Mouse (Mus musculus) heart, embryonic 10.5 days (tissue): ENCODE results near the gene Reln. TPM values are rescaled to one million over a fixed set of nuclear protein-coding genes. Genes with fewer than 3 reads are reported as not detected.

ENCODE experiments used
- DNase-seq: peaks from one replicate; pipeline ENCODE4 v3.0.0-alpha.2; 2017; ENCODE audit warnings: low spot score
- H3K27ac ChIP-seq: fragments of 300-500 bp; sonication (generic); 2 replicates; pipeline ENCODE4 v1.5.1; 2016; ENCODE audit warnings: mild to moderate bottlenecking
- H3K27me3 ChIP-seq: fragments of 300-500 bp; sonication (generic); 2 replicates; pipeline ENCODE4 v1.6.1; 2016; ENCODE audit warnings: mild to moderate bottlenecking; ENCODE audit not compliant: poor library complexity, insufficient read depth, severe bottlenecking
- H3K36me3 ChIP-seq: fragments of 300-500 bp; sonication (generic); 2 replicates; pipeline ENCODE4 v1.6.1; 2016; ENCODE audit warnings: mild to moderate bottlenecking, moderate library complexity
- H3K4me1 ChIP-seq: fragments of 300-500 bp; sonication (generic); 2 replicates; pipeline ENCODE4 v1.6.1; 2016; ENCODE audit warnings: mild to moderate bottlenecking
- H3K4me3 ChIP-seq: fragments of 300-500 bp; sonication (generic); 2 replicates; pipeline ENCODE4 v1.5.1; 2016; ENCODE audit warnings: mild to moderate bottlenecking, moderate library complexity
- H3K9me3 ChIP-seq: fragments of 300-500 bp; sonication (generic); 2 replicates; pipeline ENCODE4 v1.6.1; 2016; ENCODE audit warnings: mild to moderate bottlenecking, moderate library complexity
- WGBS: fragments of 180-500 bp; shearing (Covaris S2); methylation state at CpG from one replicate; pipeline ENCODE4 v1.1.7; 2016; 5-methylcytosine and 5-hydroxymethylcytosine counted together
- polyA plus RNA-seq: library from polyadenylated mRNA; unstranded; fragments of >200 nt; fragmentation: Nextera tagmentation; extraction: Ambion mirVana; gene quantifications from 2 replicates; pipeline ENCODE4 v1.2.1, GENCODE M21; 2016

Reln gene
- polyA plus RNA-seq, 1 experiment from 2014 or later, result 16.9 TPM

- Histone ChIP-seq H3K9me3 (no peaks in the 10 kb centered on the region), H3K36me3 (no peaks in the 10 kb centered on the region), H3K27ac (no peak overlapping the region), H3K4me3 (no peak overlapping the region), H3K4me1 (0 out of 2 replicates have a peak, but pooled peaks cover 5% of the 10 kb centered on the region), H3K27me3 (no peaks in the 10 kb centered on the region)
- no peak for DNase-seq
- 71% methylated on average over 9 of the region's 9 CpGs for WGBS
Measured at GRCm38 (mm10) chr5:21939405-21939804, 405.1 kb downstream of the Reln start.

GRCm38 (mm10) chr5:21938138-21938537 lies 406.4 kb downstream of the Reln start:
- DNase-seq, result no peak

GRCm38 (mm10) chr5:21936627-21937026 lies 407.9 kb downstream of the Reln start:
- WGBS, result 52% methylated on average over 2 of the region's 2 CpGs
- DNase-seq, result no peak
- H3K4me1 ChIP-seq, result 0 out of 2 replicates have a peak, but pooled peaks cover 5% of the 10 kb centered on the region

More at GRCm38 (mm10) chr5:21938138-21938537, 406.4 kb downstream of the Reln start:
- no peaks in the 10 kb centered on the region for H3K9me3 ChIP-seq
- H3K27ac ChIP-seq, result no peak overlapping the region
- WGBS, result 78% methylated on average over 5 of the region's 5 CpGs
- H3K4me1 ChIP-seq, result 0 out of 2 replicates have a peak, but pooled peaks cover 5% of the 10 kb centered on the region
- no peaks in the 10 kb centered on the region for H3K27me3 ChIP-seq
- H3K4me3 ChIP-seq, result no peak overlapping the region
- no peaks in the 10 kb centered on the region for H3K36me3 ChIP-seq

GRCm38 (mm10) chr5:21936096-21936495 lies 408.4 kb downstream of the Reln start:
- Histone ChIP-seq H3K36me3 (no peaks in the 10 kb centered on the region), H3K4me3 (no peak overlapping the region), H3K27me3 (no peaks in the 10 kb centered on the region), H3K9me3 (no peaks in the 10 kb centered on the region), H3K4me1 (0 out of 2 replicates have a peak, but pooled peaks cover 5% of the 10 kb centered on the region), H3K27ac (no peak overlapping the region)
- DNase-seq, result no peak
- 86% methylated on average over 5 of the region's 5 CpGs for WGBS

More at GRCm38 (mm10) chr5:21936627-21937026, 407.9 kb downstream of the Reln start:
- Histone ChIP-seq H3K36me3 (no peaks in the 10 kb centered on the region), H3K4me3 (no peak overlapping the region), H3K27ac (no peak overlapping the region), H3K27me3 (no peaks in the 10 kb centered on the region), H3K9me3 (no peaks in the 10 kb centered on the region)

- H3K36me3 ChIP-seq, result no peaks in the 10 kb centered on the region
- H3K27ac ChIP-seq, result no peak overlapping the region
- no peak for DNase-seq
- 0 out of 2 replicates have a peak, but pooled peaks cover 5% of the 10 kb centered on the region for H3K4me1 ChIP-seq
- WGBS, result 86% methylated on average over 13 of the region's 13 CpGs
- no peaks in the 10 kb centered on the region for H3K9me3 ChIP-seq
- H3K27me3 ChIP-seq, result no peaks in the 10 kb centered on the region
- H3K4me3 ChIP-seq, result no peak overlapping the region
Measured at GRCm38 (mm10) chr5:21934811-21935396, 409.6 kb downstream of the Reln start.

- H3K27me3 ChIP-seq, result no peaks in the 10 kb centered on the region
- no peak overlapping the region for H3K4me3 ChIP-seq
- H3K27ac ChIP-seq, result no peak overlapping the region
- WGBS, result 84% methylated on average over 4 of the region's 4 CpGs
- no peaks in the 10 kb centered on the region for H3K36me3 ChIP-seq
- H3K4me1 ChIP-seq, result 0 out of 2 replicates have a peak, but pooled peaks cover 5% of the 10 kb centered on the region
- H3K9me3 ChIP-seq, result no peaks in the 10 kb centered on the region
- DNase-seq, result no peak
Measured at GRCm38 (mm10) chr5:21934173-21934698, 410.3 kb downstream of the Reln start.

- Histone ChIP-seq H3K27me3 (no peaks in the 10 kb centered on the region), H3K36me3 (no peaks in the 10 kb centered on the region), H3K4me1 (0 out of 2 replicates have a peak, but pooled peaks cover 5% of the 10 kb centered on the region), H3K27ac (no peak overlapping the region), H3K4me3 (no peak overlapping the region), H3K9me3 (no peaks in the 10 kb centered on the region)
- no peak for DNase-seq
- whole genome bisulfite sequencing, result 80% methylated on average over 8 of the region's 8 CpGs
Measured at GRCm38 (mm10) chr5:21933340-21934075, 411.0 kb downstream of the Reln start.

- Histone ChIP-seq H3K27ac (no peak overlapping the region), H3K4me3 (no peak overlapping the region), H3K4me1 (no peaks in the 10 kb centered on the region), H3K9me3 (no peaks in the 10 kb centered on the region), H3K27me3 (no peaks in the 10 kb centered on the region), H3K36me3 (no peaks in the 10 kb centered on the region)
- 69% methylated on average over 4 of the region's 4 CpGs for WGBS
- no peak for DNase-seq
Measured at GRCm38 (mm10) chr5:21931151-21931550, 413.4 kb downstream of the Reln start.

GRCm38 (mm10) chr5:21920310-21920709 lies 424.2 kb downstream of the Reln start:
- Histone ChIP-seq H3K9me3 (no peaks in the 10 kb centered on the region), H3K4me3 (no peak overlapping the region), H3K36me3 (no peaks in the 10 kb centered on the region), H3K27ac (no peak overlapping the region), H3K27me3 (no peaks in the 10 kb centered on the region), H3K4me1 (no peaks in the 10 kb centered on the region)
- DNase-seq, result peak; percentile 20
- 85% methylated on average over 6 of the region's 6 CpGs for WGBS

- WGBS, result 76% methylated on average over 4 of the region's 4 CpGs
- Histone ChIP-seq H3K9me3 (no peaks in the 10 kb centered on the region), H3K27me3 (no peaks in the 10 kb centered on the region), H3K4me3 (no peak overlapping the region), H3K36me3 (no peaks in the 10 kb centered on the region), H3K27ac (no peak overlapping the region), H3K4me1 (no peaks in the 10 kb centered on the region)
- peak; percentile 17 for DNase-seq
Measured at GRCm38 (mm10) chr5:21919281-21919780, 425.2 kb downstream of the Reln start.

GRCm38 (mm10) chr5:21915973-21916372 lies 428.5 kb downstream of the Reln start:
- Histone ChIP-seq H3K4me1 (no peaks in the 10 kb centered on the region), H3K27me3 (no peaks in the 10 kb centered on the region), H3K4me3 (no peak overlapping the region), H3K27ac (no peak overlapping the region), H3K36me3 (no peaks in the 10 kb centered on the region), H3K9me3 (no peaks in the 10 kb centered on the region)
- DNase-seq, result no peak

GRCm38 (mm10) chr5:21914776-21915175 lies 429.7 kb downstream of the Reln start:
- Histone ChIP-seq H3K27ac (no peak overlapping the region), H3K4me3 (no peak overlapping the region), H3K4me1 (no peaks in the 10 kb centered on the region), H3K9me3 (no peaks in the 10 kb centered on the region), H3K27me3 (no peaks in the 10 kb centered on the region), H3K36me3 (no peaks in the 10 kb centered on the region)
- WGBS, result 71% methylated on average over 3 of the region's 3 CpGs
- DNase-seq, result no peak
